14 mouse cellular contexts compared by ENCODE assay signal in genomic region chr5:147274174-147275141, GRCm38 (mm10). TPM values are rescaled to one million over a fixed set of nuclear protein-coding genes. Genes with fewer than 3 reads are reported as not detected.
DNase-seq lines count a peak whose midpoint lies in the region; ATAC-seq lines count a peak whose summit lies in the region.
"Had no signal": no experiment of that assay in that cellular context is flagged by ENCODE, and none has a peak within 500 bp of the region (broad histone marks: within the 10 kb centered on the region; RNA-seq: fewer than 3 reads in every experiment).

No protein-coding gene starts in this region.

- H3K4me2 ChIP-seq in kidney, embryonic 14.5 days (replicated peaks; ENCODE audit: low read depth, low read length), result no peak overlapping the region
- no peak overlapping the region; the same call in 1 of the 2 replicates for H3K4me2 ChIP-seq in kidney, embryonic 16.5 days (replicated peaks; ENCODE audit: low read depth, low read length)
- H3K4me2 ChIP-seq in neural tube, embryonic 11.5 days (ENCODE audit: low read depth), result no peak overlapping the region

- H3K4me3 ChIP-seq in kidney, embryonic 14.5 days (ENCODE audit: low read length), result peak overlapping the region; percentile 9; the same call in 1 of the 2 replicates
- no peak overlapping the region for H3K4me3 ChIP-seq in kidney, embryonic 16.5 days (ENCODE audit: low read length)
- no peak overlapping the region for H3K4me3 ChIP-seq in neural tube, embryonic 11.5 days (ENCODE audit: low read depth, low read length)

- WGBS in kidney, embryonic 14.5 days, result 1% methylated on average over 48 of the region's 48 CpGs
- whole genome bisulfite sequencing in kidney, embryonic 16.5 days, result 1% methylated on average over 48 of the region's 48 CpGs
- WGBS in neural tube, embryonic 11.5 days, result under 1% methylated on average over 48 of the region's 48 CpGs

- intact Hi-C loops in gastrocnemius, postnatal 36 days (cut with DNase I), result no loop called here

- no peaks in the 10 kb centered on the region for H3K9me3 ChIP-seq in kidney, embryonic 14.5 days (ENCODE audit: control insufficient read depth, low read length)
- H3K9me3 ChIP-seq in kidney, embryonic 16.5 days (ENCODE audit: low read length), result 0 out of 2 replicates have a peak, but pooled peaks cover 2% of the 10 kb centered on the region
- no peaks in the 10 kb centered on the region for H3K9me3 ChIP-seq in neural tube, embryonic 11.5 days (ENCODE audit: control insufficient read depth, low read length)

- H3K27ac ChIP-seq in kidney, embryonic 14.5 days (ENCODE audit: low read depth, low read length), result no peak overlapping the region
- no peak overlapping the region for H3K27ac ChIP-seq in kidney, embryonic 16.5 days (ENCODE audit: low read length)
- H3K27ac ChIP-seq in neural tube, embryonic 11.5 days (ENCODE audit: low read depth, low read length), result no peak overlapping the region
- H3K27ac ChIP-seq: liver, embryonic 14.5 days had no signal

- H3K27me3 ChIP-seq in kidney, embryonic 14.5 days (ENCODE audit: control insufficient read depth, insufficient read depth, low read length), result peaks cover 91% of the 10 kb centered on the region
- peaks cover 98% of the 10 kb centered on the region for H3K27me3 ChIP-seq in kidney, embryonic 16.5 days (ENCODE audit: insufficient read depth, low read length)
- H3K27me3 ChIP-seq in neural tube, embryonic 11.5 days (ENCODE audit: control insufficient read depth, insufficient read depth, low read length), result peaks cover 98% of the 10 kb centered on the region

- no peaks in the 10 kb centered on the region for H3K36me3 ChIP-seq in kidney, embryonic 14.5 days (ENCODE audit: control insufficient read depth, insufficient read depth, low read length)
- no peaks in the 10 kb centered on the region for H3K36me3 ChIP-seq in kidney, embryonic 16.5 days (ENCODE audit: insufficient read depth, low read length)
- H3K36me3 ChIP-seq in neural tube, embryonic 11.5 days (ENCODE audit: control insufficient read depth, insufficient read depth, low read length), result no peaks in the 10 kb centered on the region

- ATAC-seq in kidney, embryonic 14.5 days (ENCODE audit: low FRiP score, low TSS enrichment), result no peak
- no peak for ATAC-seq in kidney, embryonic 16.5 days (ENCODE audit: low FRiP score, low TSS enrichment)
- peak; percentile 70 for ATAC-seq in granulocyte monocyte progenitor cell, adult 5-6 weeks (replicated peaks; ENCODE audit: poor library complexity, severe bottlenecking)
- ATAC-seq in neural tube, embryonic 11.5 days (ENCODE audit: insufficient read depth, low FRiP score, low TSS enrichment), result no peak
- ATAC-seq: Patski had no signal

- peak; percentile 35 for DNase-seq in ES-CJ7 (ENCODE audit: low read depth, low spot score)
- DNase-seq in neural tube, embryonic 11.5 days (ENCODE audit: low spot score), result peak; percentile 66
- no peak for DNase-seq in gastrocnemius, postnatal 36 days
- no peak for DNase-seq in yolk sac, embryonic 10.5 days (ENCODE audit: low spot score)
- DNase-seq: adrenal gland, adult 8-10 months; cerebellum, postnatal 36 days had no signal

- no peak overlapping the region for H3K9ac ChIP-seq in kidney, embryonic 14.5 days (ENCODE audit: low read depth, low read length)
- no peak overlapping the region for H3K9ac ChIP-seq in kidney, embryonic 16.5 days (replicated peaks; ENCODE audit: low read length)
- no peak overlapping the region for H3K9ac ChIP-seq in neural tube, embryonic 11.5 days (ENCODE audit: low read length)
- H3K9ac ChIP-seq: liver, embryonic 14.5 days had no signal

- no peaks in the 10 kb centered on the region for H3K4me1 ChIP-seq in kidney, embryonic 14.5 days (ENCODE audit: control insufficient read depth, insufficient read depth, low read length)
- no peaks in the 10 kb centered on the region for H3K4me1 ChIP-seq in kidney, embryonic 16.5 days (ENCODE audit: insufficient read depth, low read length)
- H3K4me1 ChIP-seq in neural tube, embryonic 11.5 days (ENCODE audit: control insufficient read depth, insufficient read depth, low read length), result no peaks in the 10 kb centered on the region

RNA-seq across cellular contexts. Expression of gene Pdx1, which starts 4.7 kb away (rescaled TPM):
- polyA plus RNA-seq in kidney, embryonic 14.5 days (2014; fragmentation: Nextera tagmentation; extraction: Ambion mirVana), result 0.19 TPM in 1 of 2 replicates, not detected in the other
- polyA plus RNA-seq in kidney, embryonic 16.5 days (2015; fragmentation: Nextera tagmentation; extraction: Ambion mirVana), result not detected in 2 replicates
- total RNA-seq in granulocyte monocyte progenitor cell, adult 5-6 weeks (2014; fragmentation: Nextera tagmentation), result not detected in 2 replicates
- total RNA-seq in granulocyte monocyte progenitor cell, adult 5-6 weeks (2017), result not detected in 2 replicates
- not detected in 2 replicates for polyA plus RNA-seq in neural tube, embryonic 11.5 days (2014; fragmentation: Nextera tagmentation; extraction: Ambion mirVana)
- not detected for total RNA-seq in gastrocnemius, postnatal 36 days (2021)
- total RNA-seq: adrenal gland, adult 8-10 months; left cerebral cortex, adult 18-20 months had no signal
- polyA plus RNA-seq: gonadal fat pad, adult 2 months; heart, embryonic 16.5 days; Patski had no signal

RNA-seq across cellular contexts. Expression of gene Cdx2, which starts 32.6 kb away (rescaled TPM):
- not detected in 2 replicates for polyA plus RNA-seq in kidney, embryonic 14.5 days (2014; fragmentation: Nextera tagmentation; extraction: Ambion mirVana)
- polyA plus RNA-seq in kidney, embryonic 16.5 days (2015; fragmentation: Nextera tagmentation; extraction: Ambion mirVana), result not detected in 2 replicates
- not detected in 2 replicates for total RNA-seq in granulocyte monocyte progenitor cell, adult 5-6 weeks (2014; fragmentation: Nextera tagmentation)
- not detected in 2 replicates for total RNA-seq in granulocyte monocyte progenitor cell, adult 5-6 weeks (2017)
- not detected in 2 replicates for polyA plus RNA-seq in neural tube, embryonic 11.5 days (2014; fragmentation: Nextera tagmentation; extraction: Ambion mirVana)
- not detected for total RNA-seq in gastrocnemius, postnatal 36 days (2021)
- total RNA-seq: adrenal gland, adult 8-10 months; left cerebral cortex, adult 18-20 months had no signal
- polyA plus RNA-seq: liver, embryonic 14.5 days had no signal

RNA-seq across cellular contexts. Expression of gene Urad, which starts 47.8 kb away (rescaled TPM):
- not detected in 2 replicates for polyA plus RNA-seq in kidney, embryonic 14.5 days (2014; fragmentation: Nextera tagmentation; extraction: Ambion mirVana)
- not detected in 2 replicates for polyA plus RNA-seq in kidney, embryonic 16.5 days (2015; fragmentation: Nextera tagmentation; extraction: Ambion mirVana)
- total RNA-seq in granulocyte monocyte progenitor cell, adult 5-6 weeks (2014; fragmentation: Nextera tagmentation), result not detected in 2 replicates
- total RNA-seq in granulocyte monocyte progenitor cell, adult 5-6 weeks (2017), result not detected in 2 replicates
- polyA plus RNA-seq in neural tube, embryonic 11.5 days (2014; fragmentation: Nextera tagmentation; extraction: Ambion mirVana), result not detected in 2 replicates
- not detected for total RNA-seq in gastrocnemius, postnatal 36 days (2021)
- total RNA-seq: left cerebral cortex, adult 18-20 months had no signal
- polyA plus RNA-seq: gonadal fat pad, adult 2 months; heart, embryonic 16.5 days; Patski had no signal

Comparison
In these comparisons a context has a peak if more than half of its experiments do, and no peak if none do; other contexts are left out.
1. DNase-seq: peak in ES-CJ7 (single experiment) and neural tube, embryonic 11.5 days (single experiment); none in gastrocnemius, postnatal 36 days (0 of 2) and yolk sac, embryonic 10.5 days (single experiment).